Mouse (Mus musculus): ENCODE results near the gene Tbc1d17.

Gene Tbc1d17

GRCm38 (mm10) chr7:44852259-44853027 is 3.6 kb upstream of the Tbc1d17 start:
- DNase-seq (ENCODE audit: low read depth): no peak

GRCm38 (mm10) chr7:44851625-44852234 is 2.9 kb upstream of the Tbc1d17 start:
- DNase-seq (ENCODE audit: low read depth): no peak

GRCm38 (mm10) chr7:44850789-44851624 is 2.1 kb upstream of the Tbc1d17 start:
- peak; percentile 62 for DNase-seq (ENCODE audit: low read depth)

- DNase-seq (ENCODE audit: low read depth): peak; percentile 79
Measured at GRCm38 (mm10) chr7:44850146-44850545, 1.3 kb upstream of the Tbc1d17 start.

GRCm38 (mm10) chr7:44849416-44850111 is 685 bp upstream of the Tbc1d17 start:
- DNase-seq (ENCODE audit: low read depth): peak; percentile 99

- no peak for DNase-seq (ENCODE audit: low read depth)
Measured at GRCm38 (mm10) chr7:44847772-44848171, 1.1 kb downstream of the Tbc1d17 start.

GRCm38 (mm10) chr7:44846804-44847203 is 2.1 kb downstream of the Tbc1d17 start:
- no peak for DNase-seq (ENCODE audit: low read depth)

- DNase-seq (ENCODE audit: low read depth): no peak
Measured at GRCm38 (mm10) chr7:44845006-44845405, 3.9 kb downstream of the Tbc1d17 start.

- DNase-seq (ENCODE audit: low read depth): no peak
Measured at GRCm38 (mm10) chr7:44841825-44842463, 6.9 kb downstream of the Tbc1d17 start.

GRCm38 (mm10) chr7:44840426-44840825 is 8.5 kb downstream of the Tbc1d17 start:
- no peak for DNase-seq (ENCODE audit: low read depth)

- DNase-seq (ENCODE audit: low read depth): no peak
Measured at GRCm38 (mm10) chr7:44839491-44840191, 9.2 kb downstream of the Tbc1d17 start.

- no peak for DNase-seq (ENCODE audit: low read depth)
Measured at GRCm38 (mm10) chr7:44839171-44839490, 9.7 kb downstream of the Tbc1d17 start.

- no peak for DNase-seq (ENCODE audit: low read depth)
Measured at GRCm38 (mm10) chr7:44838073-44838472, 10.8 kb downstream of the Tbc1d17 start.

- DNase-seq (ENCODE audit: low read depth): no peak
Measured at GRCm38 (mm10) chr7:44836423-44837053, 12.3 kb downstream of the Tbc1d17 start.

GRCm38 (mm10) chr7:44836016-44836404 is 12.9 kb downstream of the Tbc1d17 start:
- no peak for DNase-seq (ENCODE audit: low read depth)

GRCm38 (mm10) chr7:44835373-44836015 is 13.4 kb downstream of the Tbc1d17 start:
- no peak for DNase-seq (ENCODE audit: low read depth)

GRCm38 (mm10) chr7:44832763-44833162 is 16.1 kb downstream of the Tbc1d17 start:
- DNase-seq (ENCODE audit: low read depth): no peak

- no peak for DNase-seq (ENCODE audit: low read depth)
Measured at GRCm38 (mm10) chr7:44828706-44829105, 20.2 kb downstream of the Tbc1d17 start.

- peak; percentile 75 for DNase-seq (ENCODE audit: low read depth)
Measured at GRCm38 (mm10) chr7:44826771-44827170, 22.1 kb downstream of the Tbc1d17 start.

GRCm38 (mm10) chr7:44824872-44825271 is 24.0 kb downstream of the Tbc1d17 start:
- DNase-seq (ENCODE audit: low read depth): peak; percentile 82
